Mouse (Mus musculus) yolk sac, embryonic 10.5 days (tissue): ENCODE data around the gene Pdlim4.

Experiments used
- DNase-seq: peaks from one replicate; pipeline ENCODE4 v3.0.0-alpha.2; 2017; ENCODE audit warnings: low spot score

Pdlim4 gene

DNA sequence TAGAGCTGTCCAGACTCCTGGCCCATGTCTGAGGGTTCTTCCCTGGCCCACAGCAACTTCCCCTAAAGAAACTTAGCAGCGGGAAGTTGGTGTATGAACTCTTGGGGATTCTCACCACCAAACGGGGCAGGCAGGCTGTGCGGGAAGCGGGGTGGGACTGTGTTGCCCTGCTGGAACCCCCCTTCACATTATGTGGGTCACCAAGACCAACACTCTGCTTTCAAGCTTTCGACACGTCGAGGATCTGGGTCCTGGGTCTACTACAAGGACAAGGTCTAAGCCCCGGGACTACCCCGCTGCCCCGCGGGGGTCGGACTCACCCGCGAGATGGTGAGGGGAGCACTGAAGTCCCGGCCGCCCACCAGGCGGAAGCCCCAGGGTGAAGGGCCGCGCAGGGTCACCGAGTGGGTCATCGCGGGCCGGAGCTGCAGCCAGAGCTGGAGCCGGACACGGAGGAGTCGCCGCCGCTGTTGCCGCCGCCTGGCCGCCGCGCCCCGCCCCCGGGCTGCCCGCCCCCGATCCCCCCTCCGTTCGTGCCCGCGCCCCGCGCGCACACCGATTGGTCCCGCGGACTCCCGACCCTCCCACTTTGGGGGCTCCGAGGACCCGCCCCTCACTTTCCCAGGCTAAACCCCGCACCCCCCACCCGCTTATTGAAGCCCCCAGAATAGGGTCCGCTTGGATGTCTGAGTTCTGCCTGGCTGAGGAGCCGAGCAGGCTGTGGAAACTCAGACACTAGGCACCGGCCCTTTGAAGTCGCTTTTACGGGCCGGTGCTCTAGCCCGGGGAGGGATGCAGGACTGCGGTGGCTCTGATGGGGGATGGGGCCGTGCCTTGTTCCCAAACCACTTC, at the start of gene Pdlim4:
Pdlim4 (minus strand) TSS at position 495 of the 852 bp plus-strand sequence.
- DNase-seq: peak; percentile 66

DNA sequence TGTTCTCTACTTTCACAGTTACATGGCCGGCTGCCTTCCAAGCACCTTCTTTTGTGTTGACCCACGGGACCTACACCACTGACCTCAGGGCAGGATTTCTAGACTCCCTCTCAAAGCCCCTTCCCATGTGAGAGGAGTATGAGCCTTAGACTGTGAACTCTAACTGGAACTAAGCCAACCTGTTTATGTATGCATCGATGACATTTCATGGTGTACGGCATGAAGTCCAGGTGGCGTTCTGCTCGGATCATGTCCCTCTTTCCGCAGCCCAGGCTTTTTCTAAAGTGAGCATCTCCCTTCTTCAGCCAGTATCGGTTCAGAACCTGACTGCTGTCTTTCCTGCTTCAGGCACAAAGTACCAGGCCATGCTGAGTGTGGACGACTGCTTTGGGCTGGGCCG, 48.3 kb upstream of the Pdlim4 start:
- DNase-seq: no peak

DNA sequence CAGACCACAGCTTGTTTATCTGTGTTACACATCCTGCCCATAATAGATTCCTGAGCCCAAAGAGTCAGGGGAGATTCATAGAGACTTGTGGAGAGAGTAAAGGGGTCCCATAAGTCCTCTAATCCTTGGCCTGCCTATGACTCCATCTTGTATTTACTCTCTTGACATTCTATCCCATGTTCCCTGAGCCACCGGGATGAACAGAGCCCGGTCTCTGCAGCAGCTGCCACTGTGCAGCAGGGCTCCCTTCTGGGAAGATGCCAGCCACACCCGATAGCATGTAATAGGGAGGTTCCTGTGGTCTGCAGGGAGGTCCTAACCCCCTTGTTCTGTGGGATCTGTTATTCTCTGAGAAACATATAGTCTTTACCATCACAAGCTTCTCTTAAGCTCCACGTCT, 47.6 kb upstream of the Pdlim4 start:
- no peak for DNase-seq

DNA sequence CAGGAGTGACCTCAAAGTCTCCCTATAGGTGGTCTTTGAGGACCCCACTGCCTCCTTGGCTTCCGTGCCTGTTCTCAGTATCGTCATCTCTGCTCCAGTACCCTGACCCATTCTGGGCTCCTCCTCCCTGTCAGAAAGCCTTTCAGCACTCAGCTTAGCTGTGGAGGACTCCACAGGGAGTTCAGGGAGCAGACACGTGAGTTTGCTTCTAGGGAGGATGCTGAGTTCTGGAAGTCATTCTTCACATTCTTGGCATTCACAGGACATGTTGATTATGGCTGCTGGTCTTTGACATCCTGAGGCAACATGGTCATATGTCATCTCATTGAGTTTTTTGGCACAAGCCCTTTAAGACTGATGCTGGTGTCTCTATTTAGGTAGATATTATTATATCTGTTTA, 47.1 kb upstream of the Pdlim4 start:
- peak; percentile 27 for DNase-seq

DNA sequence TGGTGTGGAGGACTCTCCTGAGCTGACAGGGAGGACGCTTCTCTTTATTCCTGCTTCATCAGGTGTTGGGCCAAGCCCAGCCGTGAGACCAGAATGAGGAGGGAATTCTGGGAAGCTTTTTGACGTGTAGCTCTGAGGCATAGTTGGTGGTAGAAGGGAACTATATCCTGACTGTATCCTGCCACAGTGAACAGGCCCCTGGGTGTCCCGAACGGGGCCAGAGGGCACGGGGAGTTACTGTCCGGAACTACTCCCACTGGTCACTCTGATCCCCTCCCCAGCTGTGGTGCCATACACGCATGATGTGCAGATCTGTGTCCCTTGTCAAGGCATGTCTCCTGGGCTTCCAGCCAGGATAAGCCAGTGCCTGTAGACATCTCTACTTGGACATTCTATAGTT, 46.5 kb upstream of the Pdlim4 start:
- no peak for DNase-seq

DNA sequence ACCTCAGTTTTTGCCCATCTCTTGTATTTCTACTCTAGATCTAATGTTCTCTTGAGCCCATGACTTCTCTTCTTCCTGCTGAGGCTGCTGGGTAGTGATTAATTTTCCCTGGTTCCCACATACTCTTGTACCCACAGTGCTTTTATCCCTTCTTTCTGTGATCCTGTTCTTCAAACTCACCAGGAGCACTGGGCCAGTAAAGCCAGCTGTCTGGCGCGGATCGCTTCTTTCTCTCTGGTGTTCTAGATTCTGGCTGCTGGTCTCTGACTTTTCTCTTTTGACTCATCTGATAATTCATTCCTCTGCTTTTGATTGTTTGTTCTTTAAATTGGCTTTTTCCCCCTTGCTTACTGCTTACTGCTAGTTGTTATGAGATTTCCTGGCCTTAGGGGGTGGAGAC, 45.9 kb upstream of the Pdlim4 start:
- no peak for DNase-seq

DNA sequence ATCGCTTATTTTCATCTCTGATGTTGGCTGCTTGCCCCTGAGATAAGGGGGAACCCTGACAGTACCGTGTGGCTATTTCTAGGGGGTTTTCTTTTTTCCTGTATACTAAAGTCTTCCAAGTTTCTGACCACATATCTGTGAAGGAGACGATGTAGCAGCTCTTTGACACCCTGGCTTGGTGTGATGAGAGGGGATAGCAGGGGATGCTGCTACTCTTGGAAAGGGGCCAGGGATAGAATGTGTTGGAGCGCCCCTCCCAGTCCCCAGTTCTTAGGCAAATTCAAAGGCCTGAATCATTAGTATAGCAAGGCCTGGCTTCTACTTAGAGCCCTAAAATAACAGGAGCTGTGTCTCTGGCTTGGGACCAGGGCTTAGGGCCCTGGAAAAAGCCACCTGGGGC, 44.5 kb upstream of the Pdlim4 start:
- DNase-seq: no peak

DNA sequence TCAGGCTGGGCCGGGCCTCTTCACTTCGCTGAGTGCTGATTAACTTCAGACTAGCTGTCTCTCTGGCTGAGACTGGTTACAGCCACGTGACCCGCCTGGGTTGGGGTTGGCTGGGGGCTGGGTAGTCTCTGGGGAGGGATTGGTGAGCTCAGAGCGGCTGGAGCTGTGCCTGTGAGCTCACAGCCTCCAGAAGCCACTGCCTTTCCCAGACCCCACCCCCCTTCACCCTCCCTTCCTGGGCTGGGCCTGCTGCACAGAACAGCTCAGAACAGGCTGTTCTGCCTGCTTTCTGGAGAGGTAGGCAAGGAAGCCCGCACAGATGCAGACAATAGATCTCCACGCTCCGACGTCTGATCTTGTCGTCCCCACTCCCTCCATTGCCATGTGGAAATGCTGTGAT, 44.1 kb upstream of the Pdlim4 start:
- peak; percentile 98 for DNase-seq

DNA sequence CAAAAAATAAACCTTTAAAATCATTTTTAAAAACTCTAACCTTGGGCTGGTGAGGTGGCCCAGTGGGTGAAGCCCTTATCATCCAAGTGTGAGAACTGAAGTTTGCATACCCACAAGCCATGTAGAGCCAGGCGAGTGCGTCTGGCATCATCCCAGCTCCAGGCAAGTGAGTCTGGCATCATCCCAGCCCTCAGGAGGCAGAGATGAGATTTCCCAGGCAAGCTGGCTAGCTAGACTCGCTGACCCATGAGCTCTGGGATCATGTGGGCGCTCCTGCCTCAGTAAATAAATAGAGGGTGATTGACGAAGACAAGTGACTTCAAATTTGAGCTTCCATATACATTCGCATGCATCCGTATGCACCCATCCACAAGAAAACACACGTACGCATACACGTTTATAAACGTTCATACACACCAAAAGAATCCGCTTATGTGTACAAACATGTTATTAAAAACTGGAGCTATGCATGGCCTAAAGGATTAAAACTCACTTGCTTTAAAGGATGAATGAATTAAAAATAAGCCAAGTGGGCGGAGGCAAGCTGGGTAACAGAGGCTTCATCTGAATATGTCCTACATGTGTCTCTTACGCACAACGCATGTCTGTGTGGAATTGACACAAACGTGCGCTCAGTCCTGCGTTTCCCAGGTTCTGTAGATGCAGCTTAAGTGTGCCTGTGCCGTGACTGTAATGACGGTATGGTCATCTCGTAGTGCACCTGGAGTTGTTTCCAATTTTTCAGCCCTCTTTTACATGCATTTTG, 43.3 kb upstream of the Pdlim4 start:
- peak; percentile 27 for DNase-seq

DNA sequence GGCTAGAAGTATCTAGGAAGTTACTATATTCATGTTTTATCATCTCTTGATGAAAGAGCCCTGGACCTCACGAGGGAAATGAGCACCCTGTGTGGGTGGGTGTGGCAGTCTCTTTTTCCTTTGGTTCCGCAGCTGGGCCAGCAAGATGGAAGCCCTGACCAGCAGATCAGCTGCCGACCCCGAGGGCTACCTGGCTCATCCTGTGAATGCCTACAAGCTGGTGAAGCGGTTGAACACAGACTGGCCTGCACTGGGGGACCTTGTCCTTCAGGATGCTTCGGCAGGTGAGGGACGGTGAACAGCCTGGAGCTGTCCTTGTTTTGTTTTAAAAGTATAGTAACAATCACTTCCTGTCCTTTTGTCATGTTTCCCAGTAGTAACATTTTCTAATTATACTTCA, 42.5 kb upstream of the Pdlim4 start:
- DNase-seq: no peak

DNA sequence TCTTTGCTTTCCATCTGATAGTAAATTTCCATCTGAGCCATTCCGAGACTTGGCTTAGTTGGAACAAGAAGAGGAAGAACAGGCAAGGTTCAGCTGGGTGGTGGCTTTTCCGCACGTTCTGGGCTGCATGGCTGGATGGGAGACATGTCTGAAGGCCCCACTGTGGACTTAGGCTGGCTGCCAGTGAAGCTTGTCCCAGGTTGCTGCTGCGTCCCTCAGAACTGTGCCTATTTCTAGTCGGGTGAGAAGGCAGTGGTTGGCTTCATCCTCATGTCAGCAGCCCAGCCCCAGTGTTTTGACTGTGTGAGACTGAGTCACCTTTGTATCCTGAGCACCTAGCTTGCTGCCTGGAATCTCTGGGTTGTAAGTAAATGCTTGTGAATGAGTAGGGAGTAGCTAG, 40.1 kb upstream of the Pdlim4 start:
- DNase-seq: no peak

DNA sequence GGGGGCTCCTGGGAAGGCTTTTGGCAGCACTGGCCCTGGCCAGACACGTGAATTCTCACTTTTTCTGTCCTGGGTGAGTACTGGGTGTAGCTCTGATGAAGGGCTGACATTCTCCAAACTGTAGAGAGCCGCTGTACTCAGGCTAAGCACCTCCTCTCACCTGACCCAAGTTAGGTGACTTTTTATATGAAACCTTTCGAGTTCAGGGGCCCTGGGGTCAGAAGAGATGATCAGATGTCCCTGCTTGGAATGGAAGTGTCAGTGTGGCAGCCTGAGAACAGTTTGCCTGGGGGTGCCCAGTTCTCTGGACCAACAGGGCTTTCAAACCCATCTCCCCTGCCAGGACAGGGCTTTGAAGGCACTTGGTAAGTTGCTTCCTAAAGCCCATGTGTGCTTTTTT, 39.3 kb upstream of the Pdlim4 start:
- no peak for DNase-seq

DNA sequence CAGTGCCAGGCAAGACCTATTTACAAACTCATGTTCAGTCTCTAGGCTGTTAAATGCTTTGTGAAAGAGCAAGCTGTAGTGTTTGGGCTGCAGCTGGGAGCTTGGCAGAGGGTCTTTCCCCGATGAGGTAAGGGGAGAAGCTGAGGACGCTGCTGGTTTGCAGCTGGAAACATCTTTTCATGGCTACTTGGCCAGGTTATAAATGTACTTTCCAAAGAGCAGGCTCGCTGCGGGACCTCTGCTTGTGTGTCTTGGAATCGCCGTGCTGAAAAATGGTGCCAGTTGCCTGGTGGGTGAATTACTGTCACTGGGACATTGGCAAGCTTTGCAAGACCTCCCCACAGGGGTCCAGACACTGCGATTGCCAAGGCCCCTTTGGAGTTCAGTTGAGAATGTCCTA, 38.4 kb upstream of the Pdlim4 start:
- DNase-seq: no peak

DNA sequence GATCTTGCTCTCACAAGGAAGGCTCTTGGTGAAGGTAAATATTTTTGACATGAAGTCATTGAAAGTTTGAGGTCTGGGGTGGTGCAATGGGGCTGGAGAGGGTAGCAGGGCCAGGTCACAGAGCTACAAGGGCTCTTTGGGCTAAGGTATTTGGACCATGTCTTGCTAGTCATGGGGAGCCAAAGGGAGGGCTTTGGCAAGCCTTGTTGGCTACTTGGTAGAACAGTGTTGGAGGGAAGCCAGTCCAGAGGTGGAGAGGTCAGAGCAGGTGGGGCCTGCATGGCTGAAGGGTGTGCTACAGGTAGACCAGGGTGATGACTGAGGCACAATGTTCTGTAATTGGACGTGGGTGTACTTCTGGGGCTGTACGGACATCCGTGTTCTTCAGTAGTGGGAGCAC, 37.9 kb upstream of the Pdlim4 start:
- DNase-seq: no peak

DNA sequence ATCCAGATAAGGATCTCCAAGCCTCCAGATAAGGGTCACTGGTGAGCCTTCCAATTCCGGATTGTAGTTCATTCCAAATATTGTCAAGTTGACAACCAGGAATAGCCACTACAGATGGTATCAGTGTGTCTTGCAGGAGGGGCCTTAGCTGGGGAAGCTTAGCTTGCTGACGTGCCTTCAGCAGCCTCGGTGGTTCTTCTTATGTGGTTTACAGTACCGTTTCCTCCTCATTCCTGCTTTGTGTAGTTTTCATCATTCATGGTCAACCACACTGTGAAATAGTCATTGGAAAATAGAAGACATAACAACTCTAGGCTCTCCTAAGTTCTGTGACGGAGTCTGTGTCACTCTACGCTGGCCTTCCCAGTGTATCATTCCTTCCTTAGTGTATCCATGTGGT, 36.2 kb upstream of the Pdlim4 start:
- DNase-seq: no peak

DNA sequence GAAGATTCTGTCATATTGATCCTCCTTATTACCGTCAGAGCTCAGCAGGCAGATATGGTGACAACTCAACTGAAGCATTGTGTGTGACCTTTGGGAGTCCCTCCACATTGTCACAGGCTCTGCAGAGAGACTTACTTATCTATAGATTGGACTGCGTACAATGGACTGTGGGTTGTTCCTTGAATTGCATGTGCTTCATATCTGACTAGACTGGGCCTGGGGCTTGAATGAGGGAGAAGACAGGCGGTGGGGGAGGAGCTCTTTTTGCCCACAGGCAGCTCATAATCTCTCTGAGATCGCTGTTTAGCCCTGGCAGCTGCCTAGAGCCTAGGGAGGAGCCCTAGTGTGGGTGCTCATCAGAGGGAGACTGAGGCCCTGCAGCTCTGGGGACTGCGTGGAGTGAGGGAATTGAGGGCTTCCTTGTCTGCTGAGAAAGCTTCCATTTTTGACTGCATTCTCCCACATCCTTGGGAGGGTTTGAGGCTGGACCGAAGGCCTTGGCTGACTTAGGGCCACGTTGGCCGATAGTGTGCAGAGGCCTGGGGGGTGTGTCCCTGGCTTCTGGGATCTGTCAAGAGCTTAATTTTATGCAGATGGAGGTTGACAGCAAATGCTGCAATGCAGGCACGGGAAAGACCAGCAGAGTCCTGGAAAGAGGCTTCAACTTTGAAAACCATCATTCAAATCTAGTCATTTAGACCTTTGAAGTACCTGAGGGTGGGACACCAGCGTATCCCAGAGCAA, 34.1 kb upstream of the Pdlim4 start:
- no peak for DNase-seq

DNA sequence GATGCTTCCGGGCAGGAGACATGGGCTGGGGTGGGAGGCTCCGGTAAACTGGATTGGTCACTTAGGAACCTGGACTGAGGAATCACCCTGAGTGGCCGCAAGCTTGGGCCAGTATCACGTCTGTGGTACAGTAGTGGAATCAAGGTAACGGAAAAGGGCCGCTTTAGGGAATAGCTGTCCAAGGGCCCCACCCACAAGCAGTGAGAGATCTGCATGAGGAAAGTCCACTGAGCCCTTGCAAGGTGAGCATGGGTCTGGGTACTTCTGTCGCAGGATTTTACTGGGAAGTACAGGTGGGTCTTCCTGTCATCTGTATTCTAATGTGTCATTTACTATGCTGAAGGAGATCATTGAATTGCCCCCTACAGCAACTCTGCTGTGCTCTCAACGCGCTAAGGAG, 32.9 kb upstream of the Pdlim4 start:
- DNase-seq: no peak

DNA sequence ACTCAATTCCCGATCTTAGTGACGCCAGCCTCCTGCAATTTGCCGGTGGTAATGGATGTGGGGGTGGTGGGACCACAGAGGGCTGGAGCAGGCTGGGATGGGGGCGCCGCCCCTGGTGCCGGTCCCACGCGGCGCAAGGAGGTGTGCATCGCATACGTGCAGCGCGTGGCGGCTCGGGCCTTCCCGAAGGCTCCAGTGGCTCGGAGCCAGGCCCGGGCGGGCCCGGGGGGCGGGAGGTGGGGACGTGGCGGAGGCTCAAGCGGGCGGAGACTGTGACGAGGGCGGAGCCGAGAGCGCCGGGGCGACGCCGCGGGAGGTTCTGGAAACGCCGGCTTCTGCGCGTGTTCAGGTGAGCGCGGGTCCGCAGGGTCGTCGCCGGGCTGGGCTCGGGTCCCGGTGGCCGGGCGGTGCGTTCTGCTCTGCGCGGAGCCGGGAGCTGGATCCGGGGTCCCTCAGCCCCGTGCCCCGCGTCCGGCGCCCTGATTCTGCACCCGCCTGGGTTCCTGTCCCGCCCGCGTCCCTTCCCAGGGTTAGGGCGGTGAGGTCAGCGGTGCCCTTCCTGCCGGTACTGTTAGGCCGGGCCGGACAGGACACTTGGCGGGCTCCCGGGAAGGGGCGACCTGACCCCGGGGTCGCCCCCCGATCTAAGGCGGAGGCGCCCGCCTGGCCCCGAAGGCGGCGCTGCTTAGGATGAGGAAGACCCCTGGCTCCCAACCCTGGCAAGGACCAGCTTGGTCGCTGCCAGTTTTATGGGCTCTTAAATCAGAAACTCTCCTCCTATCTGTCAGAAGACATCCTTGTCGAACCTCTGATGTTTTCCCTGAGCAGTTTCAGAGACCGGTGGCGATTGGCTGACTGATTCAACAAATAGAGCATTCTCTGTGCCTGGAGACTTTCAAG, 32.1 kb upstream of the Pdlim4 start:
- DNase-seq: peak; percentile 82

DNA sequence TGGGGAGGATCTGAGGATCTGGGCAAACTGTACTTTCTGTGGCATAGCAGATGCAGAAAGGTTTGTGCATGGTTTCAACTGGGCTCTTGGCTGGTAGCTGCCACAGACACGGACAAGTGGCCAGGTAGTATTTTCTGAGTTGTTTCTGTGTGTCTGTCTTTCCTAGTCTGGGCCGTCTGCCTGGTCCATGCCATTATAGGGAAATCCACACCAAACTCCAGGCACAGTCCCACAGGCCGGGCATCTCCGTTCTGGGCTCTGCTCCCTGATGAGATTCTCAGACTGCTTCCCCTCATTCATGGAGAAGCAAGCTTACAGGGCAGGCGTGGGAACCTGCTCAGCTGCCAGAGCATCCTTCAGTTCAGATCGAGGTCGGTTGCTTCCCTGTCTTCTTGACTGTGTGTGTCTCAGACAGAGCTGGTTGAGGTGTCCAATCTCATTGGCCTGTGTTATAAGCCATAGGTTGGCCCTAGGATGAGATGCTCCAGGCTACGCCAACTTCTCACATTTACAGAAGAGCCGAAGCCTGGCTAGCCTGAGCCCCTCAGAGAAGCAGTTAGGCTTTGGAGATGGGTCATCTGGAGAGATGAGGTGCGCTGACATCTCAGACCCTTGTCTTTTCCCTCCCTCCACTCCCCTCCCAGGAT, 31.4 kb upstream of the Pdlim4 start, which contains the start of gene P4ha2:
P4ha2 (plus strand) TSS at position 51 of the 647 bp plus-strand sequence.
- no peak for DNase-seq

DNA sequence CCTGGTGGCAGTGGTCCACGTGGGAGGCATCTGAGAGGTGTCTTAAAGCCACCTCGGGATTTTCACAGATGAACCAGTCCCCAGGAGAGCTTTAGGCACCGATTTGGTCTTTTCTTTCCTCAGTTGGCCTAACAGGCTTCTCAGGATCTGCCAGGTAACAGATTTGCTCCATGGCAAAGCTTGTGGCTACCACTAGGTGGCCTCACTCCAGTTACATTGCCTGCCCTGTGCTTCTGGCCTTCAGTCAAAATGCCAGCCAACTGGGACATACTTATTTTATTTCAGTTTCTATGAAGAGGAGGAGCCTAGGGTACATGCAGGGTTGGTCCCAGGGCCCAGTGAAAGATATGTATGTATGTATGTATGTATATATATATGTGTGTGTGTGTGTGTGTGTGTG, 24.2 kb upstream of the Pdlim4 start:
- DNase-seq: no peak

DNA sequence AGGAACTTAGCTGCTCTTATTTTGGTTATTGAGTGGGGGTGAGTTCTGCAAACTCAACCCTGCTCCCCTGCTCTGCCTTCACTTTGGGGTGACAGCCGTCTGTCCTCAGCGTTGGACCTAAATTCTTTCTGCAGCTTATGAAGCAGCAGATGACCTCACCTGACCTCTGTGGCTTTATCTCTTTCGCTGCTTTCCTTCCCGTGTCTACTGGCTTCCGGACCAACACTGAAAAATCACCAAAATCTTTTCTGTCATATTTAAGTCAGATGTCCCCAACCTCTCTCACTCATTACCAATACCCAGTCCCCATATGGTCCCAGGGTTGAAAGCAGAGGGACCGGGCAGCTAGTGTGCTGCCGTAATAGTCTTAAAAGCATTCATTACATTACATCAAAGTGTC, 23.4 kb upstream of the Pdlim4 start:
- DNase-seq: no peak
